Mouse (Mus musculus) gastrocnemius, postnatal 10 days (tissue): ENCODE measurements around the gene Cacfd1. TPM values are rescaled to one million over a fixed set of nuclear protein-coding genes. Genes with fewer than 3 reads are reported as not detected.

Experiments
- DNase-seq: peaks from one replicate; pipeline ENCODE4 v3.0.0; 2021; ENCODE audit warnings: mixed read lengths
- total RNA-seq, 2 experiments: library from RNA; stranded (reverse); gene quantifications; 2 replicates each; pipeline ENCODE4 v1.2.3; 2021

The Cacfd1 gene
- total RNA-seq, 2 experiments from 2014 or later = 24.0 to 26.2 TPM

DNA sequence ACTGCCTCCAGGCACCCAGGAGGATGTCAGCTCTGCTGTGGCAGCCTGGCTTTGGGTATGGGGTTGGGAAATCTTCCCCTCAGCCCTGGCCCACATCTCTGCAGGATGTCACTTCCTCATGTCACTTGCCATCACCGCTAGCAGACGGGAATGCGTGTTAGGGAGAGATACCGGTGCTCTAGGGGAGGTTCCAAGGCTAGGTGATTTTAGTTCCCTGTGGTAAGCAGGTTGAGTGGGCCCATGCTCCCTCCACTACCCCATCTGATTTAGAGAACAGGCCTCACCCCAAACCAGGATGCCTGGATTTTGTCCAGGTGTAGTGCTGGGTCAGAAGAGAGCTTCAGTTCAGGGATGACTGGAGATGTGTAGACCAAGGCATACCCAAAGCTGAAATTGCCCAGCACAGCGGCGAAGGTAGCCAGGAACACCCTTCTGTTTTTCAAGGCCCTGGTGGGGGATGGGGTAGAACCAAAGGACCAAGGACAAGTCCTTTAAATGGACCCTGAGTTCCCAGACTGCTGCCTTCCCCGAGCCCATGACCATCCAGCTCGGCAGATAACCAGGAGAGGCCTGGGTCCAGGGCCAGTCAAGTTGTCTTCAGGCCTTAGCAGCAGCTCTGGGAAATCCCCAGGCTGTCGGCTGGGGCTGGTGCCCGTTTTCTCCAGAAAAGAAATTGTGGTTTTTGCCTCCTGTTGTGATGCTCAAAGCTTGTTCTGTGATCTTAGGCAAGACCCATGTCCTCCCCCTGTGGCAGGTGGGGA is 17.3 kb downstream of the Cacfd1 start:
- DNase-seq = no peak

DNA sequence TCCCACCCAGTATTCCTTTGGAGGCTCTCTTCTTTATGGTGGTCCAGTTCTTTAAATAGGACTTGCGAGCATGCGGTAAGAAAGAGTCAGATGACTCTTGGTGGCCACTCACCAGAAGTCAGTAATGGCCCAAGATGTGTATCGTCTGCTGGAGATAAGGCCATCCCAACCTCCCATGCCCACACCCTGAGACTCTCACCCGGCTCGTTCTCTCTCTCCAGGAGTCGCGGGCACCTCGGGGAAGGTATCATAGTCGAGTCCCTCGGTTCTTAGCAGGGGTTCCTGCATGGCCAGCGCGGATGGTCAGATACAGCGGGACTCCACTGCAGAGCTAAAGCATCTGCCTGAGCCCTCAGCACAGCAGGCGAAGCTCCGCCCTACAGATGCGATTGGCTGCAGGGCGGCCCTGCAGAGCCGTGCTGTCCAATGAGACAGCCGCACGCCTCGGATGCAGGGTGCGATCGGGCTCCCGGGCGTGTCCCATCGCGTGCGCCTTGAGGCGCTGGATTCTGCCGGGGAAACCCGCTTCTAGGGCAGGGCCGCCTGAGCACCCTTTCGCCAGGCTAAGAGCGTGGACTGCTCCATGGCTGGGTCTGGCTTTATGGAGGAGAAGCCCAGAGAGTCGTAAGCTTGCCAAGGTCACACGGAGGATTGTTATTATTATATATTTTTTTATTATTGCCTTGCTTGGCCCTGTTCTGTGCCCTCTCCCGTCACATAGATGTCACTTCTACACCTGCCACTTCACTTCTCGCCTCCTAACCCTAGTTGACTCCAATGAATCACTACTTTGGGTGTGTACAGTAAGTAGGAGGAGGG is 18.1 kb downstream of the Cacfd1 start, which contains the start of gene Slc2a6:
Gene Slc2a6, minus strand, starts transcription at position 381 of the 819 bp plus-strand sequence.
- DNase-seq = peak; percentile 80

DNA sequence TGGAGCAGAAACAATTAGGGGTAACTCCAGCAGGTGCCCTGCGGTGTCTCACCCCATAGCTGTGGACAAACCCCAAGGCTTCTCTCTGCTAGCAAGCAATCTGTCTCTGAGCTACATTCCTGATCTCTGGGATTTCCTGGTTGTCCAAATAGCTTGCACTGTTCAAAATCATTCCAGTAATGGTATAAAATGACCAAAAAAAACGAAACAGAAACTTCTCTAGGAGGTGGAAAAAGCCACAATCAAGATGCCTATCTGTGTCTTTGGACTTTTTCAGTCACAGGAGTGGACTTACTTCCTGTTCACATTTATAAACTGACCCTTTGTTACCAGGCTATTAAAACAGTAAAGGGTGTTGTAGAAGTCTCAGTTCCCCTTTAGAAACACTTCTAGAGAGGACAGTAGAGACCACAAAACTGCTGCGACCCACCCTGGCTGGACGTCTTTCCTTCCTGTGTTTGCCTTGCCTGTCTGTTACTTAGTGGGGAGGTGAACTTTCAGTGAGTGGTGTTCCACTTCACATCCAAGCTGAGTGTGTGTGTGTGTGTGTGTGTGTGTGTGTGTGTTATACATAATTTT is 18.8 kb downstream of the Cacfd1 start:
- no peak for DNase-seq

DNA sequence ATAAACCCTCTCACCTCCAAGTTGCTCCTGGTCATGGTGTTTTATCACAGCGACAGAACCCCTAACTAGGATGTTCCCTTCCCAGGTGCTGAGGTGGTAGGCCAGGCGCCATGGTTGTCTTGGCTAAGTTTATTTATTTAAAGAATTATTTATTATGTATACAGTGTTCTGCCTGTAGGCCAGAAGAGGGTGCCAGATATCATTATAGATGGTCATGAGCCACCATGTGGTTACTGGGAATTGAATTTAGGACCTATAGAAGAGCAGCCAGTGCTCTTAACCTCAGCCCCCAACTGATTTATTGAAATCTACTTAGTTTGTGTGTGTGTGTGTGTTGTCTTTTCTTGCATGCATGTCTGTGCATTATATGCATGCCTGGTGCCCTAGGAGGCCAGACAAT is 22.6 kb downstream of the Cacfd1 start:
- no peak for DNase-seq

DNA sequence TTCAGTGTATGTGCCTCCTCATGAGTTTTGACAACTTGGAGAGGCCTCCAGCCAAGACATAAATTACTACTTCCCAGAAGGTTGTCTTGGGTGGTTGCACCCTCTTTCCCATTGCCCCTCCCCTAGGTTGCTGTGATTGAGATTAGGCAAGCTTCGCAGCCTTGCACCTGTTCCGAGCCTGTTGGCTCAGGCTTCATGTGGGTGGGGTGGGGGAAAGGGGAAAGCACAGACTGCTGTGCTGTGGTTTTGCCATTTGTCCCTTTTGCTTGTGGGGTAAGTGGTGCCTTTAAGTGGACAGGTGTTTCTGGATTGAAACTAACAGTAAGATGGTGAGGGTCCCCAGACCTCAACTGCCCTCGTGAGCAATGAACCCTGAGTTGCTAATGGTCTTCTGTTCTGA is 26.3 kb downstream of the Cacfd1 start:
- DNase-seq = no peak

DNA sequence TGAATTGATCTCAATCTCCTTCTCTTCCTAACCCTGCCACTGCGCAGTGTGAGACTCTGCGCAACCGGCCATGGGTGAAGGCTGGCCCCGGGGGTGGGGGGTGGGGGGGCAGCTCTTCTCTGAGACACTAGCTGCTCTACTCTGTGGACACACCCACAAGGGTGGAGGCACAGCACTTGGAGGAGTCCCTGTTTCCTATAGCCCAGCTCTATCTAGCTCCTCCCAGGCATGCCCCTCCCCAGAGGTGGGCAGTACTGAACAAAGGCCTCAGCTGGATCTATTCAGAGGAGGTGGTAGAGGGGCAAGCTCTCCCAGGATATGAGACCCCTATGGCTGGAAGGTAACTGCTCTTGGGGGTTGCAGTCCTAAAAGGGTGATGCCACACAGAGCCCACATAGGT is 27.3 kb downstream of the Cacfd1 start:
- no peak for DNase-seq

DNA sequence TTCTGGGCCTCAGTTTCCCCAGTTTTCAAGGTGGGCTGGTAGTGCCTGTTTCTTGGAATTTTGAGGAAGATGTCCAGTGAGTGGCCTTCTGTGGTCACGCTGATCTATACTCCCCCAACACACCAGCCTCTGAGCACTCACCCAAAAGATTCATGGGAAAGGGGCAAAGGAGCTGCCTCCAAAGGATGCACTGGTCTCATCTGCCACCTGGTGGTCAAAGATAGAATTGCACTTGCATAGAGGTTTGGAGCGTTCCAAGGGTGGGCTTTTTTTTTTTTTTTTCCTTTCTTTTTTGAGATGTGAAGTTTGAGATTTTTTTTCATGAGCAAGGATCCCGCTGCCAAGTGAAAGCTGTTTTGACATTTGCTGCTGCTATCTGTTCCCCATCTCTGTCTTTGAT is 28.9 kb downstream of the Cacfd1 start:
- DNase-seq = peak; percentile 75

DNA sequence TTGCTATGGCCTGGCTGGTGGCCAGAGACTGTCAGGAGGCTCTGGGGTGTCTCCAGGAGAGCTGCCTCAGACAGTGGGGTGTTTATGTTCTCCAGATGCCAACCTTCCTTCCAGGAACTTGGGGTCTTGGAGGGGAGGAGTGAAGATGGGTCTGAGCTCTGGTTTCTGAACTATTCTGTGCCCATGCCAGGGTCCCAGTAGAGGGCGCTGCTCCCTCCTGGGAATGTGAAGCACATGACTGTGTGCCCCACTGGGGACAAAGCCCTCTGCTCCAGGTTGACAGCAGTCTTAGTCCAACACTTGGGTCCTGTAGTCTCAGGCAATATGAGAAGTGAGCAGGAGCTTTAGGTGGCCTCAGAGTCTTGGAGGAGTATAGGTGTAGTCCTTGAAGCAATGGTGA is 29.6 kb downstream of the Cacfd1 start:
- DNase-seq = no peak

DNA sequence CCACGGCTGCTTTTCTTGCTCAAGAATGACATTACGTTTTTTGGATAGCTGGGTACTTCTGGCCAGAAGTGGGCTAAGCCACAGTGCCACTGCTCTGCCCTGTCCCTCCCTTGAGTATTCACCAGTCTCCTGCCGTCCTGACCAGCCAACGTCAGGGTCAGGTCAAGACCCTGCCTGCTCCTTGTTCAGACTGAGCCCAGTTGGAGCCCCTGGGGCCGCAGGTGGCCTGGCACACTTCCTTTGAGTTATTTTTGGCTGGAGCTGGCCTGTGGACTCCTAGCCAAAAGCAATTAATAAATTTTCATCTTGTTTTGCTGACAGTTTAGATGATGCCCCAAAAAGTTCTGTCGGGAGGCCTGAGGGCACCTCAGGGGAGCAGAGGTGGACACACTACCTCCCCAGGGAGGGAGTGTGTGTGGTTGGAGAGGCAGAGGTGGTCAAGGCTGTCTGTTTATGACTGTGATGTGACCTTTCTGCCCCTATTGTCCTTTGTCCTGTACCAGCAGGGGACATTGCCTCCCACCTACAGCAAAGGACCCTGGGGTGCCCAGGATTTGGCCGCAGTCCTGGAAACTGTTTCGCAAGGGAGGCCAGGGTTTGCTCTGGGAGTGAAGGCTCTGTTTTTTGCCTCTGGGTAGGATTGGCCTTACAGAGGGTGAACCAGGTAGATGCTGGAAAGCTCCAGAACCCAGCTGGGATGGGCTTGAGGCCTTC is 32.6 kb downstream of the Cacfd1 start:
- no peak for DNase-seq

DNA sequence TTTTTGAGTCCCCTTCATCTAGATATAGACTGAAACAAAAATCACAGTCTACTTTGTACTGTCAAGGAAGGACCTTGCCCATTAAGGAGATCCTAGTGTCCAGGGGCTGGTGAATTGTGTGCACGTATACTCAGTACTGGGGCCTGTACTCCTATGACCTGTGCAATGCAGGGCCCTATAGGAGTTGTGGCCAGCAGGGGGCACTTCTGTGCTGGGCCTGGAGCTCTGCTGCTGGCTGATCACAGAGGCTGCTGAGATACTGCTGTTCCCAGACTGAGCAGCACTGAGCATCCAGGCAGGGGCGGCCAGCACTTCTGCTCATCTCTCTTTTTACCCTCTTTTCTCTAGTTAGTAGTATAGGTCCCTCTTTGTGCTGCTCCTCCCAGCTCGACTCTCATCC is 33.7 kb downstream of the Cacfd1 start:
- DNase-seq = peak; percentile 91

DNA sequence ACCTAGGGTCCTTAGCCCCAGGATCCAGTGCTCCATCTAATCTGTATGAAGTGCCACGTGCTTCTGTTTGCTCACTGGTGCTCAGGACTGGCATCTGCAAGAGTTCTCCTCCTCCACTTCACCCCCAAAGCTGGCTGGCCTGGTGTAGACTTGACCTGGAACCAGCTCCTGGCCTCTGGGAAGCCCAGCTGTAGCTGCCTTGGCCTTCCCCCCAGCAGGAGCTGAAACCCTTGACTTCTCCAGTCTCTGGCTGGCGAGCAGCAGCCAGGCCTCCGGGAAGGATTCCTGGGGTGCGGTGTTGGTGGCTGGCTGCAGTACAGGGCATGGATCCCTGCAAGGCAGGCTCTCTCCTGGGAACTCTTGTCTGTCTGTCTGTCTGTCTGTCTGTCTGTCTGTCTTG is 34.4 kb downstream of the Cacfd1 start:
- peak; percentile 48 for DNase-seq

DNA sequence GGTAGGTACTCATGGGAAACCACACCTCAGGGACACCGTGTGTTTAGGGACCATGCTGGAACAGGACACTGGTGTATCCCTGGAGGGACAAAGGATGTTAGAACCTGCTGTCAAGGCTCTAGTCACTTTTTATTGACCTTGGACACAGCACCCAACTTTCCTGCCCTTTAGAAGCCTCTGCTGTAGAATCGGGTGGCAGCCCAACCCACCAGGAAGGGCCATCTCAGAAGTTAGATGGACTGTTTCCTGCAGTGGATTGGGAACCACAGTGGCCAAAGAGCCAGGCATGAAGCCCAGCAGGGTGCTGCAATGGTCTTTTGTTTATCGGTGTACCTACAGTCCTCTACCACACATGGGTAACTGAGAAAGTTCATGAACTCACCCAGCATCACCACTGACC is 34.9 kb downstream of the Cacfd1 start:
- no peak for DNase-seq

DNA sequence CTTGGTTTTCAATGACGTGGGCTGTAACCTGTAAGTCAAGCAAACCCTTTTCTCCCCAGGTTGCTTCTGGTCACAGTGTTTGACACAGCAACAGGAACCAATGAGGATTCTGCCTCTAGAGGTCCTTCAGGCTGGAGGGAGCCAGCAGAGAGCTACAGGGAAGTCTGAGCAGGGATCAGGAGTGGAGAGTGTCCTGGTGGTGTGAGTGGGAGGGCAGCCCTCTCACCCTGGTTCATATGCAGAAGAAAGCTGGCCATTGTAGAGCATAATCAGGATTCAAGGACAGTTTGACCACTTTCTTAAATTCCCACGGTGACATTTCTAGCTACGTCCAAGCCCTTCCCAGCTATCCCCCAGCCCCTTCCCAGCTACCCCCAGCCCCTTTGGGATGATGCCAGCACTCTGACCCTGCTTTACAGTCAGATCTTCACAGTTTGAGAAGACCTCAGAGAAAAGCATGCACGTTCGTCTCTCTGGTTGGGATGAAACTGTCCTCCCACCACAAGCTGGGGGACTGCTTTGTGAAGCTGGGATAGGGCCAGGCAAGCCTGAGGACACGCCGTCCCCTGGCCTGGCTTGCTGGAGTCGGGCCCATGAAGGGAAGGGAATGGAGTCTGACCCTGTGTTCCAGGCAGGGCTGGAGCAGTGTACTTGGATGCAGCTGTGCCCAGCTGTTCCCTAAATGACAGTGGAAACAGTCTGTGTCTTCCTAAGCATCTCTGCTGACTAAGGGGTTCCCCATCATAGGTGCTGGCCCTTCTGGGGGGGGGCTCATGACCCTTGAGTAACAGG is 36.4 kb downstream of the Cacfd1 start:
- DNase-seq = peak; percentile 67

DNA sequence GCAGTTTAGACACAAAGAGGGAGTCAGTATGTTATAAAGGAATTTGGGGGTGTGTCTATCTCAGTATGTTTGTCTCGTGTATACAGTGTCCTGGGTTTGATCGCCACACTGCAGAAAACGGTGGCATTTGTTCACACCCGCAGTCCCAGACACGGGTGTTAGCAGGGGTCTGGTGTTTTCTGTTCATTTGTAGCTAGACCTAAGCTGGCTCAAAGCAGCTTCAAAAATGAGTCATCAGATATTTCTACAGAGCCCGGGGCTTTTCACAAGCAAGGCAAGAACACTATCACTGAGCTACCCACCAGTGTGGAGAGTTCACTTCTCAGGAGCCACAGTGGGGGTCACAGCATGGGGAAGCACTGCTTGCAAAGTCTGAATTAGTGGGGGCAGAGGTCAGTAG is 39.7 kb downstream of the Cacfd1 start:
- DNase-seq = no peak

DNA sequence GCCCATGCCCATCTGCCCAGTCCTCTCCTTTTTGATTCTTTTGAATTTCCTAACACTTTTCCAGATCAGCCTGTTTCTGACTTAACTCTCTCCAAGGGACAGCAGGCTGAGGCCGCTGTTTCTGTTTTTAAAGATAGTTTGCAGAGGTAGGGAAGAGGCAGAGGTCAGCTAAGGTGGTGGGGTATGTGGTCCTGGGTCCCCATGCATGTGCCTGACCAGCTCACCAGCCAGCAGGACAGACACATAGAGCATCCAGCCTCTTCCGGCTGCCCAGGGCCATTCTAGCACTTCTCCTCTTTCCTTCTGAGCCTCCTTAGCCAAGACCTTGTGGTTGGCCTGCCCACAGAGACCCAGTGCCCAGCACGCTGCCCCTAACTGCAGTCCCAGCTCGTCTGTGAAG is 48.5 kb downstream of the Cacfd1 start:
- DNase-seq = no peak

DNA sequence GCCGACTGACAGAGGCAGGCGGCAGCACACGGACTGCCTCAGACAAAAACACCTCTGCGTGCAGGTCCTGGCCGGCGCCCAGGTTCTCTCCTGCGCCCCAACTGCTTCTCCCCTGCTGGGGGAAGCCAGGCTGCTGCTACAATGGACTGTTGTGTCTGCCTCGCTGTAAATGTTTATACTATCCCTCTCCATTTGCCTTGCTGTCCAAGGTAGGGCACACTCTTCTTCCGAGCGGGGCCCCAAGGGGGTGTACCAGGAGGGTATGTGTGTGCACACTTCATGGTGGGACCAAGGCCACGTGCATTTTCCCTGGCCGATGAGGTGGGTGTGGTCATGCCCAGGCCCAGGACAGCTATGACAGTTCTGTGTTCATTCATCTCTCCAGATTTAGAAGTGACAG is 49.0 kb downstream of the Cacfd1 start:
- no peak for DNase-seq

DNA sequence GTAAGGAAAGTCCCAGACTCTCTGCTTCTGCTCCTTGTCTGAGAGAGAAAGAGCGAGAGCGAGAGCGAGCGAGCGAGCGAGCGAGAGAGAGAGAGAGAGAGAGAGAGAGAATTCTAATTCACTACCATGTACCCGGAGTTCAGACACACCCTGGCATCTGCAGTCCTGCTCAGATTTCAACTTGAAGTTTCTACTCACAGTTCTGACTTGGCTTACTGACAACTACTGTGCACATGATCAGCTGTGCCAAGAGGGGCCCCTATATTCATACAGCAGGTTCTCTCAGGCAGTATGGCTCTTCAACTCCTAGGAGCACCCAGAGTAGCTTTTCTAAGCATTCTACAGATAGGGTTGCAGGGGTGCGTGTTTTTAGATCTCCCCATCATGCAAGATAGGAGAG is 49.5 kb downstream of the Cacfd1 start:
- no peak for DNase-seq

DNA sequence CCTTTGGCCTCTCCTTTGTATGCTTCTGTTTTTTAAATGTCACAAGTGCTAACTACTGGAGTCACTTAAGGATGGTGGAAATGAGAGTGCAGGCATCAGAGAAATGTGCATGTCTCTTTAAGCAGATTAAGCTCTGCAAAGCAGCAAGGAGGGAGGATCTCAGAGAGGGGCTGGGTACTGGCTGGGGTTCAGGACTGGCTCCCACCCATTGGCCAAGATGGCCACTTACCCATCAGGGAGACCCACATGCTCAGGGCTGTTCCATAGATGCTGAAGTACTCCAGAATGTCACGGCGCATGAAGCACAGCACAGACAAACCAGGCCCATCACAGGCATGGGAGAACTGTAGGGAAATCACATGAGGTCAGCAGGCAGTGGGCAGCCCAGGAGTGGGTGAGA is 57.4 kb downstream of the Cacfd1 start:
- DNase-seq = no peak

DNA sequence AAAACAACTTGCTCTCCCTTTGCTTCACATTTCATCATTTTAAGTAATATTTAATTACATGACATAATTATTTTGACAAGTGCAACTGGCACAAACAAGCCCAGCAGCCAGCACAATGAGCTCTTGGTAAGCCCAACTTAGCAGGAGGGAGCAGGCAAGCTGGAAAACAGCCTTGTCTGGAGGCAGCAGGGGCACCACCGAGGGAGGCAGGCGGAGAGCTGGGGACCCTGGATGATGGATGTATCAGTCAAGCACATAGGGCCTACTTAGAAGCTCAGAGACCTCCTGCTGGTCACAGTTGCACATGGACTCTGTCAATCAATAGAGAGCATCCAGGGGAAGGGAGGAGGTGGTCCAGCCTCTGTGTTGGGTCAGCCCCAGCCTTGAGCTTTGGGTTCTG is 58.3 kb downstream of the Cacfd1 start:
- DNase-seq = no peak

DNA sequence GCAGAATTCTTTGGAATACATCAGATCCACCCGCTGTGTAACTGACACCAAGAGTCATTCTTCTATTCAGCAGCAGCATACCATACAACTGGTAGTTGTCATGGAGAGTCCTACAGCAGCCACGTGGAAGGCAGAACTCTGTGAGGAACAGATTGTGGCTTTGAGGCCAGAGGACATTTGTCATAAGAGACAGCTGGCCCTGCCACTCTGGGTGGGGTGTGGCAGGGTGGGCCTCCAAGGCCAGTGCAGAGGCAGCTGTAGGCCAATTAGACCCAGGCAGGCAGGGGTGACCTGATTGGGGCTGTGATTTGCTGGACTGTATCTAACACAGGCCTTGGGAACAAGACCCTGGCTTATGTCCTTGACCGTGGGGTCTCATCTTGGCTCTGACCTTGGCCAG is 59.9 kb downstream of the Cacfd1 start:
- DNase-seq = no peak

DNA sequence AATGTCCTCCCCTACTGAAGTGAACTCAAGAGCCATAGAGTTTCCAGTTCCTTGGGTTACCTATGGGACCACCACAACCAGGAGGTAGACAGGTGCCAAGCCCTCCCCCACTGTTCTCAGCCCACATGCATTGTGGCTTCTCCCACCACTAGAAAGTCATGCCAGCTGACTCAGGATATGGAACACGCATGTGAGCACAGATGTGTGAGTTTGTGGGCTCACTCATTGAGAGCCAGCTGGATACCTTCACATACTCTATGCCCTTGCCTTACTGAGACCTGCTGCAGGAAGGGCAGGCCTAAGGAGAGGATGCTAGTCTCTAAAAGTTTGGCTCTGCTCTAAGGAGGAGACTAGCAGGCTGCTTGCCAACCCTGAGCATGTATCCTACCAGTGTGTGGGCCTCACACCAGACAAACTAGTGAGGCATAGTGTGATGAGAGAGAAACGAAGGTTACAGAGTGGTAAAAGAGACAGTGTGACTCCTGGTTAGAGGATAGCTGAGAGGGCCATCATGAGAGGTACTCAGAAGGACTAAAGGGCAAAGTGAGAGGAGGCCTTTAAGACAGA is 60.6 kb downstream of the Cacfd1 start:
- DNase-seq = no peak
